In genomic region chr12:92152043-92152921, GRCm38 (mm10) we compare ENCODE assay signal across 13 mouse cellular contexts.
A peak's percentile ranks its signal among the peaks of the same experiment; 100 is the strongest.
DNase-seq lines count a peak whose midpoint lies in the region; ATAC-seq and TF ChIP-seq lines count a peak whose summit lies in the region.
"Had no signal": no experiment of that assay in that cellular context is flagged by ENCODE, and none has a peak within 500 bp of the region (broad histone marks: within the 10 kb centered on the region; RNA-seq: fewer than 3 reads in every experiment).

No protein-coding gene starts in this region.

- ATAC-seq in hindbrain, postnatal 0 days, result no peak
- ATAC-seq in hindbrain, embryonic 12.5 days (ENCODE audit: low FRiP score), result no peak
- peak; percentile 83 for ATAC-seq in forebrain, postnatal 0 days
- no peak for ATAC-seq in erythroblast, adult 5-6 weeks (replicated peaks; ENCODE audit: low FRiP score, poor library complexity, severe bottlenecking)
- no peak for ATAC-seq in granulocyte monocyte progenitor cell, adult 5-6 weeks (replicated peaks; ENCODE audit: poor library complexity, severe bottlenecking)
- ATAC-seq: intestine, postnatal 0 days had no signal

- no peaks in the 10 kb centered on the region for H3K27me3 ChIP-seq in hindbrain, postnatal 0 days (ENCODE audit: insufficient read depth, low read length)
- H3K27me3 ChIP-seq in hindbrain, embryonic 12.5 days, result no peaks in the 10 kb centered on the region
- H3K27me3 ChIP-seq in forebrain, postnatal 0 days (ENCODE audit: insufficient read depth, low read length), result no peaks in the 10 kb centered on the region
- H3K27me3 ChIP-seq: limb, embryonic 13.5 days had no signal

- 34% methylated on average over 4 of the region's 4 CpGs for WGBS in hindbrain, postnatal 0 days
- WGBS in hindbrain, embryonic 12.5 days, result 54% methylated on average over 4 of the region's 4 CpGs
- 24% methylated on average over 4 of the region's 4 CpGs for WGBS in forebrain, postnatal 0 days

- H3K36me3 ChIP-seq in hindbrain, postnatal 0 days (ENCODE audit: insufficient read depth, low read length), result no peaks in the 10 kb centered on the region
- no peaks in the 10 kb centered on the region for H3K36me3 ChIP-seq in hindbrain, embryonic 12.5 days
- no peaks in the 10 kb centered on the region for H3K36me3 ChIP-seq in forebrain, postnatal 0 days (ENCODE audit: insufficient read depth)
- H3K36me3 ChIP-seq: heart, embryonic 10.5 days; limb, embryonic 13.5 days had no signal

- no peak overlapping the region for H3K4me3 ChIP-seq in hindbrain, postnatal 0 days (ENCODE audit: low read length)
- H3K4me3 ChIP-seq in hindbrain, embryonic 12.5 days, result no peak overlapping the region
- H3K4me3 ChIP-seq in forebrain, postnatal 0 days (ENCODE audit: low read depth, low read length), result no peak overlapping the region
- H3K4me3 ChIP-seq: gastrocnemius, adult 2 months; heart, embryonic 10.5 days; limb, embryonic 13.5 days had no signal

- H3K9me3 ChIP-seq in hindbrain, postnatal 0 days (ENCODE audit: low read length), result no peaks in the 10 kb centered on the region
- no peaks in the 10 kb centered on the region for H3K9me3 ChIP-seq in hindbrain, embryonic 12.5 days (replicated peaks)
- H3K9me3 ChIP-seq in forebrain, postnatal 0 days (ENCODE audit: low read length), result no peaks in the 10 kb centered on the region
- H3K9me3 ChIP-seq: heart, embryonic 10.5 days; limb, embryonic 13.5 days had no signal

- DNase-seq in hindbrain, postnatal 0 days (ENCODE audit: low spot score), result peak; percentile 34
- DNase-seq in Muller cell, postnatal 12 days (ENCODE audit: inconsistent ontology term), result peak; percentile 71
- DNase-seq in adrenal gland, postnatal 10 days, result peak; percentile 16
- DNase-seq in forebrain, postnatal 0 days, result peak; percentile 46
- DNase-seq: gastrocnemius, adult 2 months; heart, postnatal 4 days; lung, adult 18-20 months had no signal

- H3K4me2 ChIP-seq in hindbrain, postnatal 0 days (ENCODE audit: low read depth, low read length), result no peak overlapping the region
- H3K4me2 ChIP-seq in hindbrain, embryonic 12.5 days (replicated peaks), result no peak overlapping the region
- H3K4me2 ChIP-seq in forebrain, postnatal 0 days (ENCODE audit: low read depth), result no peak overlapping the region
- H3K4me2 ChIP-seq: limb, embryonic 13.5 days had no signal

- H3K9ac ChIP-seq in hindbrain, postnatal 0 days (replicated peaks; ENCODE audit: low read length), result no peak overlapping the region
- no peak overlapping the region for H3K9ac ChIP-seq in hindbrain, embryonic 12.5 days
- H3K9ac ChIP-seq in forebrain, postnatal 0 days, result no peak overlapping the region
- H3K9ac ChIP-seq: limb, embryonic 13.5 days had no signal

- no peak overlapping the region for H3K27ac ChIP-seq in hindbrain, postnatal 0 days
- H3K27ac ChIP-seq in hindbrain, embryonic 12.5 days, result no peak overlapping the region
- peak overlapping the region; percentile 59; the same call in 1 of the 2 replicates for H3K27ac ChIP-seq in forebrain, postnatal 0 days (ENCODE audit: low read depth, low read length)
- H3K27ac ChIP-seq: gastrocnemius, adult 2 months; heart, embryonic 10.5 days; limb, embryonic 13.5 days had no signal

- H3K4me1 ChIP-seq in hindbrain, postnatal 0 days (ENCODE audit: insufficient read depth, low read length), result 0 out of 2 replicates have a peak, but pooled peaks cover 5% of the 10 kb centered on the region
- peaks cover 3% of the 10 kb centered on the region; the same call in 1 of the 2 replicates for H3K4me1 ChIP-seq in hindbrain, embryonic 12.5 days
- peaks cover 10% of the 10 kb centered on the region; the same call in 1 of the 2 replicates for H3K4me1 ChIP-seq in forebrain, postnatal 0 days (ENCODE audit: insufficient read depth)
- H3K4me1 ChIP-seq: heart, embryonic 10.5 days had no signal

- no peak for TF ChIP-seq CTCF in hindbrain, postnatal 0 days (IDR thresholded peaks at IDR 0.05; ENCODE audit: low read depth)
- TF ChIP-seq CTCF in forebrain, postnatal 0 days (IDR thresholded peaks at IDR 0.05; ENCODE audit: low read depth), result no peak

Comparison
In these comparisons a context has a peak if more than half of its experiments do, and no peak if none do; other contexts are left out.
1. DNase-seq: peak in every context shown above with its lines; median percentile 71 in Muller cell, postnatal 12 days; 46 in forebrain, postnatal 0 days; 34 in hindbrain, postnatal 0 days; 16 in adrenal gland, postnatal 10 days.